Mouse (Mus musculus) CH12.LX (cell line): ENCODE data around the gene Myo10.

ENCODE experiments used
- EP300 ChIP-seq: IDR thresholded peaks from 2 replicates; pipeline ENCODE4 v1.6.1; 2011; ENCODE audit warnings: low read length, improper control_type of control experiment
- MXI1 ChIP-seq: IDR thresholded peaks from 2 replicates; pipeline ENCODE4 v1.6.1; 2011; ENCODE audit warnings: mild to moderate bottlenecking, low read depth, low read length, improper control_type of control experiment
- USF1 ChIP-seq: IDR thresholded peaks from 2 replicates; pipeline ENCODE4 v1.6.1; 2014; ENCODE audit warnings: low read depth, mild to moderate bottlenecking, inconsistent platforms, low read length, improper control_type of control experiment
- ZMIZ1 ChIP-seq: IDR thresholded peaks from 2 replicates; pipeline ENCODE4 v1.6.1; 2012; ENCODE audit warnings: low read depth, mild to moderate bottlenecking, inconsistent platforms, low read length, improper control_type of control experiment

GRCm38 (mm10) chr15:25639217-25639616 is 16.9 kb downstream of the Myo10 start:
- no peak for TF ChIP-seq MXI1
- TF ChIP-seq USF1, result no peak
- TF ChIP-seq ZMIZ1, result no peak
- no peak for TF ChIP-seq EP300
